Comparison of ENCODE assay signal across 17 mouse cellular contexts in genomic region chr9:78299143-78299542, GRCm38 (mm10). TPM values are rescaled to one million over a fixed set of nuclear protein-coding genes. Genes with fewer than 3 reads are reported as not detected.
"Had no signal": no experiment of that assay in that cellular context is flagged by ENCODE, and none has a peak within 500 bp of the region (broad histone marks: within the 10 kb centered on the region; RNA-seq: fewer than 3 reads in every experiment).

No protein-coding gene starts in this region.

RNA-seq across cellular contexts. Expression of gene Gm10639, which starts 9.4 kb away (rescaled TPM):
- polyA plus RNA-seq: frontal cortex, adult 2 months; heart, embryonic 11.5 days; heart, embryonic 13.5 days; heart, embryonic 15.5 days; heart, postnatal 0 days; hindbrain, embryonic 11.5 days; hindbrain, embryonic 13.5 days; hindbrain, embryonic 15.5 days; hindbrain, postnatal 0 days; intestine, embryonic 14.5 days; limb, embryonic 10.5 days; limb, embryonic 12.5 days; limb, embryonic 14.5 days; liver, embryonic 11.5 days had no signal

RNA-seq across cellular contexts. Expression of gene Omt2a, which starts 15.5 kb away (rescaled TPM):
- polyA plus RNA-seq: frontal cortex, adult 2 months; heart, adult 2 months; heart, embryonic 11.5 days; heart, embryonic 13.5 days; heart, embryonic 15.5 days; heart, postnatal 0 days; hindbrain, embryonic 11.5 days; hindbrain, embryonic 13.5 days; hindbrain, embryonic 15.5 days; hindbrain, postnatal 0 days; intestine, embryonic 14.5 days; kidney, embryonic 14.5 days; kidney, embryonic 16.5 days; limb, embryonic 10.5 days; limb, embryonic 12.5 days; limb, embryonic 14.5 days; liver, embryonic 11.5 days had no signal

RNA-seq across cellular contexts. Expression of gene Omt2b, which starts 28.2 kb away (rescaled TPM):
- polyA plus RNA-seq: frontal cortex, adult 2 months; heart, adult 2 months; heart, embryonic 11.5 days; heart, embryonic 13.5 days; heart, embryonic 15.5 days; heart, postnatal 0 days; hindbrain, embryonic 11.5 days; hindbrain, embryonic 13.5 days; hindbrain, embryonic 15.5 days; hindbrain, postnatal 0 days; intestine, embryonic 14.5 days; kidney, embryonic 14.5 days; kidney, embryonic 16.5 days; limb, embryonic 10.5 days; limb, embryonic 12.5 days; limb, embryonic 14.5 days; liver, embryonic 11.5 days had no signal

RNA-seq across cellular contexts. Expression of gene Gm3776, which starts 42.2 kb away (rescaled TPM):
- polyA plus RNA-seq: frontal cortex, adult 2 months; heart, embryonic 11.5 days; heart, embryonic 13.5 days; heart, embryonic 15.5 days; hindbrain, embryonic 11.5 days; hindbrain, embryonic 13.5 days; hindbrain, embryonic 15.5 days; hindbrain, postnatal 0 days; kidney, embryonic 14.5 days; limb, embryonic 10.5 days; limb, embryonic 12.5 days; liver, embryonic 11.5 days had no signal

RNA-seq across cellular contexts. Expression of gene Gsta2, which starts 56.4 kb away (rescaled TPM):
- polyA plus RNA-seq: frontal cortex, adult 2 months; heart, embryonic 11.5 days; heart, embryonic 13.5 days; heart, embryonic 15.5 days; heart, postnatal 0 days; hindbrain, embryonic 11.5 days; hindbrain, embryonic 13.5 days; hindbrain, embryonic 15.5 days; hindbrain, postnatal 0 days; limb, embryonic 10.5 days; limb, embryonic 12.5 days; liver, embryonic 11.5 days had no signal
